Mouse (Mus musculus) hindbrain, postnatal 0 days (tissue): ENCODE measurements at regions not wholly inside any gene's neighbourhood (a gene's known extent, or its start where the extent isn't known, plus 50 kb on each side); places are given as distances from the start of the nearest gene placed in this dataset.

Source experiments
- ATAC-seq: fragments of 200-750 bp; cut with Nextera tagmentation; 2 replicates; pipeline ENCODE4 v1.8.0; 2017; ENCODE audit warnings: mild to moderate bottlenecking, moderate TSS enrichment, moderate library complexity
- DNase-seq: peaks from one replicate; pipeline ENCODE4 v3.0.0-alpha.2; 2015; ENCODE audit warnings: low spot score
- H3K27ac ChIP-seq: fragments of 300-500 bp; sonication (generic); 2 replicates; pipeline ENCODE4 v1.5.1; 2014; ENCODE audit warnings: mild to moderate bottlenecking
- H3K27me3 ChIP-seq: fragments of 300-500 bp; sonication (generic); 2 replicates; pipeline ENCODE4 v1.6.1; 2014; ENCODE audit warnings: low read length, mixed read lengths; ENCODE audit not compliant: insufficient read depth
- H3K36me3 ChIP-seq: fragments of 300-500 bp; sonication (generic); 2 replicates; pipeline ENCODE4 v1.6.1; 2014; ENCODE audit warnings: low read length, mixed read lengths; ENCODE audit not compliant: insufficient read depth
- H3K4me1 ChIP-seq: fragments of 300-500 bp; sonication (generic); 2 replicates; pipeline ENCODE4 v1.6.1; 2014; ENCODE audit warnings: antibody characterized with exemption, low read length, mixed read lengths; ENCODE audit not compliant: insufficient read depth
- H3K4me2 ChIP-seq: fragments of 300-500 bp; sonication (generic); 2 replicates; pipeline ENCODE4 v1.6.1; 2014; ENCODE audit warnings: low read depth, mild to moderate bottlenecking, low read length, moderate library complexity, mixed read lengths
- H3K4me3 ChIP-seq: fragments of 300-500 bp; sonication (generic); 2 replicates; pipeline ENCODE4 v1.5.1; 2014; ENCODE audit warnings: low read length
- H3K9ac ChIP-seq: fragments of 300-500 bp; sonication (generic); replicated peaks from 2 replicates; pipeline ENCODE4 v1.6.1; 2014; ENCODE audit warnings: mild to moderate bottlenecking, low read length, moderate library complexity, mixed read lengths
- H3K9me3 ChIP-seq: fragments of 300-500 bp; sonication (generic); 2 replicates; pipeline ENCODE4 v1.6.1; 2016; ENCODE audit warnings: low read length, mixed read lengths
- CTCF ChIP-seq: IDR thresholded peaks from 2 replicates; pipeline ENCODE4 v1.5.1; 2016; ENCODE audit warnings: antibody characterized with exemption, control low read depth, low read depth
- WGBS: fragments of 180-500 bp; shearing (Covaris S2); extraction: QIAGEN DNeasy Blood & Tissue Kit; methylation state at CpG from one replicate; pipeline ENCODE4 v1.1.7; 2014; 5-methylcytosine and 5-hydroxymethylcytosine counted together

DNA sequence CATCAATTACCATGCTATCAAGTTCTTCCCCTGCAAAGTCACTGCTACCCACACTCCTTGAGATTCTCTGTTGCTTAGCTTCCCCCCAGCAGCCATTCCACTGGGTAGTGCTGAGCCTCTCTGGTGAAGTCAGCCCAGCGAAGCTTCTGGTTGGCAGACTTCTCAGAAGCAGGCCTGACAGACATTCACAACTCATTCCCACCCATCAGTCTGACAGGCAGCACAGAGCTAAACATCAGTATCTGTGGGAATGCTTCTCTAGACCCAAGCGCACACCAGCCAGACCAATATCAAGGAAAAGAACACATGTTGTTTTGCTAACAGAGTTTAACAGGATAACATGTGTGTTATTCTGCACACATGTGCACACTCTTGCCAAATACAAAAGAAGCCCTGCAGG, 101.1 kb upstream of the Ccdc122 start:
- TF ChIP-seq CTCF: no peak
- Histone ChIP-seq H3K4me2 (no peak overlapping the region), H3K9me3 (no peaks in the 10 kb centered on the region), H3K9ac (no peak overlapping the region), H3K36me3 (no peaks in the 10 kb centered on the region), H3K27ac (no peak overlapping the region), H3K27me3 (no peaks in the 10 kb centered on the region), H3K4me3 (no peak overlapping the region), H3K4me1 (no peaks in the 10 kb centered on the region)
- ATAC-seq (no peak), DNase-seq (no peak)
- 73% methylated on average over 2 of the region's 2 CpGs for whole genome bisulfite sequencing

- DNase-seq (no peak), ATAC-seq (no peak)
- H3K4me3 ChIP-seq: no peak overlapping the region
- H3K9me3 ChIP-seq: no peaks in the 10 kb centered on the region
- WGBS: 68% methylated on average over 6 of the region's 6 CpGs
- H3K4me1 ChIP-seq: no peaks in the 10 kb centered on the region
- no peak overlapping the region for H3K4me2 ChIP-seq
- no peak overlapping the region for H3K9ac ChIP-seq
- no peak for TF ChIP-seq CTCF
- no peaks in the 10 kb centered on the region for H3K36me3 ChIP-seq
- no peaks in the 10 kb centered on the region for H3K27me3 ChIP-seq
- no peak overlapping the region for H3K27ac ChIP-seq
Observed at GRCm38 (mm10) chr14:76932890-76933289, 103.7 kb upstream of the Ccdc122 start.

DNA sequence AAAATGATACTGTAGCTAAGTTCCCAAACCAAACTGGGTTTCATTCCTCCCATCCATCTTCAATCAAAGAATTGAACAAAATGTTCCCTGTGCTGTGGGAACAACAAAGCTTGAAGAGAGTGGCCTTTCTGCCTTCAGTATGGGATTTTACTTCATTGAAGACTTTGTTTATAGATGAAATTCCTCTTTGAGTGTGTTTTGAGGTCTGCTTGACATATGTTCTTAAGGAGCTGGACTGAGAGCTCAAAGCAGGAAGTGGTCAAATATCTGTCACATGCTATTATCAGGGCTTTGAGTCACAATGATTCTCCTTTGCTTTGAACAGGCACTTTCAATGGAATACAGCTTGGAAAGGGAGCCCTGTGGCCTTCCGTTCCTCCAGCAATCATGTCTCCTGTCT, 105.2 kb upstream of the Ccdc122 start:
- WGBS: 94% methylated on average over 1 of the region's 1 CpGs
- Histone ChIP-seq H3K27ac (no peak overlapping the region), H3K9me3 (no peaks in the 10 kb centered on the region), H3K4me1 (no peaks in the 10 kb centered on the region), H3K9ac (no peak overlapping the region), H3K4me2 (no peak overlapping the region), H3K36me3 (no peaks in the 10 kb centered on the region), H3K4me3 (no peak overlapping the region), H3K27me3 (no peaks in the 10 kb centered on the region)
- DNase-seq: no peak
- no peak for TF ChIP-seq CTCF
- no peak for ATAC-seq

- DNase-seq (no peak), ATAC-seq (no peak)
- no peak for TF ChIP-seq CTCF
- Histone ChIP-seq H3K4me3 (no peak overlapping the region), H3K36me3 (no peaks in the 10 kb centered on the region), H3K9me3 (no peaks in the 10 kb centered on the region), H3K4me1 (no peaks in the 10 kb centered on the region), H3K27me3 (no peaks in the 10 kb centered on the region), H3K9ac (no peak overlapping the region), H3K4me2 (no peak overlapping the region), H3K27ac (no peak overlapping the region)
- WGBS: 67% methylated on average over 3 of the region's 3 CpGs
Observed at GRCm38 (mm10) chr14:76929562-76929961, 107.0 kb upstream of the Ccdc122 start.

DNA sequence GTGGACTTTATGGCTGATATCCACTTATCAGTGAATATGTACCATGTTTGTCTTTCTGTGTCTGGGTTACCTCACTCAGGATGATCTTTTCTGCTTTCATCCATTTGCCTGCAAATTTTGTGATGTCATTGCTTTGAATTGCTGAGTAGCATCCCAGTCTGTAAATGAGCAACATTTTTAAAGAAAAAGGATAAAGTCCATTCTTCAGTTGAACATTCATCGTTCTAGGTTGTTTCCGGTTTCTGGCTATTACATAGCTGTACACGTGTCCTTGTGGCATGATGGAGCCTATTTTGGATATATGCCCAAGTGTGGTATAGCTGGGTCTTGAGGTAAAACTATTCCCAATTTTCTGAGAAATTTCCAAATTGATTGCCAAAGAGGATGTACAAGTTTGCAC, 107.9 kb upstream of the Ccdc122 start:
- no peak for ATAC-seq
- no peaks in the 10 kb centered on the region for H3K4me1 ChIP-seq
- no peak overlapping the region for H3K27ac ChIP-seq
- no peak overlapping the region for H3K4me3 ChIP-seq
- no peak for TF ChIP-seq CTCF
- no peak for DNase-seq
- no peak overlapping the region for H3K9ac ChIP-seq
- no peaks in the 10 kb centered on the region for H3K9me3 ChIP-seq
- no peak overlapping the region for H3K4me2 ChIP-seq
- no peaks in the 10 kb centered on the region for H3K27me3 ChIP-seq
- H3K36me3 ChIP-seq: no peaks in the 10 kb centered on the region
- 95% methylated on average over 3 of the region's 3 CpGs for WGBS

DNA sequence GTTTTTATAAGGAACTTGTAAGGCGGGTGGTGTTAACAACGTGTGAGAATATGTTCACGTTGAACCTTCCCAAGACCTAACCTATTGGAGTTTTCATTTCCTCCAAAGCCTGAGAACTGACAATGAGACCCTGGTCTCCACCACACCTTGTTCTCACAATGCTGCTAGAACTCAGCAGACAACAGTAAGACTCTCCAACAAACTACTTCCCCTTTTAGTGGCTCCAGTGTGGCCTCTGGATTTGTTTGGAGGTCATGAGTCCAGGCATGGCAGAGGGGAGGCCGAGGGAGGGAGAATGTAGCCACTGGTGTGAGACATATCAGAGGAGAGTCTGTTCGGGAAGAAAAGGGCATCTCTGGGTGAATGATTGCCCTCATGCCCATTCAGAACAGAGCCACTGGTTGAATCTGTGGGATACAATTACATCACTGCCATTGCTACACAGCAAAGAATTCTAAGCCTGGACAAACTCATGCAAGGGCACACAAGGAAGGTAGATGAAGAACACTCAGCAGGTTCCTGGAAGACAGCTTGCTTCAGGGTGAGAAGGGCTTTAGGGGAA, 109.2 kb upstream of the Ccdc122 start:
- H3K4me1 ChIP-seq: no peaks in the 10 kb centered on the region
- no peak overlapping the region for H3K4me2 ChIP-seq
- H3K36me3 ChIP-seq: no peaks in the 10 kb centered on the region
- ATAC-seq (no peak), DNase-seq (no peak)
- H3K9me3 ChIP-seq: no peaks in the 10 kb centered on the region
- no peak overlapping the region for H3K9ac ChIP-seq
- WGBS: 75% methylated on average over 5 of the region's 5 CpGs
- H3K27me3 ChIP-seq: no peaks in the 10 kb centered on the region
- H3K27ac ChIP-seq: no peak overlapping the region
- H3K4me3 ChIP-seq: no peak overlapping the region
- TF ChIP-seq CTCF: no peak

DNA sequence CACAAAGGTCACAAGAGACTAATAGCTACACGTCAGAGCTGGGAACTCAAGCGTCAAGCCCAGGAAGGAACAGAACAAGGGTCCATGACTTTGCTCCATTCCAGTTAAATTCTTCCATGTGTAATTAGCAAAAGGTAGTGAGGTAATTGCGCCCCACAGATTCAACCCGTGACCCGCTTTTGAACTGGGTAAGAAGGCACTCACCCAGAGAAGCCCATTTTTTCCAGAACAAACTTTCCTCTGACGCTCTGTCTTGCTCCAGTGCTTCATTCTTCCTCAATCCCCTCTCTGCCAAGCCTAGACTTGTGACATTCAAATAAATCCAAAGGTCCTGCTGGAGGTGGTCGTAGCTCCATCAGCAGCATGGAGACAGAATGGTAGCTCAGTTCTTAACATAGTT, 110.2 kb upstream of the Ccdc122 start:
- WGBS: 89% methylated on average over 7 of the region's 7 CpGs
- no peaks in the 10 kb centered on the region for H3K27me3 ChIP-seq
- ATAC-seq (no peak), DNase-seq (no peak)
- no peak overlapping the region for H3K4me3 ChIP-seq
- H3K9me3 ChIP-seq: no peaks in the 10 kb centered on the region
- H3K27ac ChIP-seq: no peak overlapping the region
- no peak overlapping the region for H3K4me2 ChIP-seq
- no peaks in the 10 kb centered on the region for H3K36me3 ChIP-seq
- TF ChIP-seq CTCF: no peak
- H3K9ac ChIP-seq: no peak overlapping the region
- H3K4me1 ChIP-seq: no peaks in the 10 kb centered on the region
